Mouse (Mus musculus) heart, postnatal 0 days (tissue): ENCODE data around the gene Rbm17. TPM values are rescaled to one million over a fixed set of nuclear protein-coding genes. Genes with fewer than 3 reads are reported as not detected.

Source experiments
- ATAC-seq: fragments of 200-750 bp; cut with Nextera tagmentation; 2 replicates; pipeline ENCODE4 v1.8.0; 2017; ENCODE audit warnings: low read depth, moderate number of reproducible peaks, moderate library complexity; ENCODE audit not compliant: insufficient read depth
- DNase-seq: peaks from one replicate; pipeline ENCODE4 v3.0.0-alpha.2; 2016; ENCODE audit warnings: low spot score
- H3K27ac ChIP-seq: fragments of 300-500 bp; sonication (generic); 2 replicates; pipeline ENCODE4 v1.5.1; 2014; ENCODE audit warnings: low read depth, mild to moderate bottlenecking
- H3K27me3 ChIP-seq: fragments of 300-500 bp; sonication (generic); 2 replicates; pipeline ENCODE4 v1.6.1; 2014; ENCODE audit warnings: low read length, mixed read lengths; ENCODE audit not compliant: control insufficient read depth, insufficient read depth
- H3K36me3 ChIP-seq: fragments of 300-500 bp; sonication (generic); replicated peaks from 2 replicates; pipeline ENCODE4 v1.6.1; 2014; ENCODE audit warnings: low read length, mixed read lengths; ENCODE audit not compliant: control insufficient read depth, insufficient read depth
- H3K4me1 ChIP-seq: fragments of 300-500 bp; sonication (generic); 2 replicates; pipeline ENCODE4 v1.6.1; 2014; ENCODE audit warnings: antibody characterized with exemption; ENCODE audit not compliant: control insufficient read depth, insufficient read depth
- H3K4me2 ChIP-seq: fragments of 300-500 bp; sonication (generic); 2 replicates; pipeline ENCODE4 v1.6.1; 2014; ENCODE audit warnings: low read depth, mild to moderate bottlenecking, low read length, moderate library complexity
- H3K4me3 ChIP-seq: fragments of 300-500 bp; sonication (generic); 2 replicates; pipeline ENCODE4 v1.5.1; 2014; ENCODE audit warnings: low read depth, low read length
- H3K9ac ChIP-seq: fragments of 300-500 bp; sonication (generic); replicated peaks from 2 replicates; pipeline ENCODE4 v1.6.1; 2014; ENCODE audit warnings: low read depth, low read length, mixed read lengths
- H3K9me3 ChIP-seq: fragments of 300-500 bp; sonication (generic); replicated peaks from 2 replicates; pipeline ENCODE4 v1.6.1; 2016; ENCODE audit warnings: low read length; ENCODE audit not compliant: control insufficient read depth
- CTCF ChIP-seq: IDR thresholded peaks from 2 replicates; pipeline ENCODE4 v1.5.1; 2016; ENCODE audit warnings: antibody characterized with exemption, control low read depth, low read depth
- EP300 ChIP-seq: IDR thresholded peaks from 2 replicates; pipeline ENCODE4 v1.6.1; 2016; ENCODE audit warnings: antibody characterized with exemption, low read depth
- WGBS: fragments of 180-500 bp; shearing (Covaris S2); extraction: QIAGEN DNeasy Blood & Tissue Kit; methylation state at CpG from one replicate; pipeline ENCODE4 v1.1.7; 2014; 5-methylcytosine and 5-hydroxymethylcytosine counted together
- polyA plus RNA-seq: library from polyadenylated mRNA; unstranded; fragments of >200 nt; fragmentation: Nextera tagmentation; extraction: Ambion mirVana; gene quantifications from 2 replicates; pipeline ENCODE4 v1.2.1, GENCODE M21; 2015
- total RNA-seq: library from RNA; depleted of rRNA; stranded (reverse); fragments of >200 nt; gene quantifications from 2 replicates; pipeline ENCODE4 v1.2.3, GENCODE M21; 2014; ENCODE audit warnings: low replicate concordance; rRNA removed

The Rbm17 gene
- total RNA-seq (28.5 and 42.7 TPM in 2 replicates), polyA plus RNA-seq (58.3 and 61.0 TPM in 2 replicates)

- WGBS: 84% methylated on average over 5 of the region's 5 CpGs
- ATAC-seq: no peak
- TF ChIP-seq EP300 (no peak), CTCF (no peak)
- peak within 1 kb of the TSS; percentile 69 for H3K27ac ChIP-seq
- no peaks in the 10 kb centered on the region for H3K9me3 ChIP-seq
- peaks cover 8% of the 10 kb centered on the region; the same call in 1 of the 2 replicates for H3K4me1 ChIP-seq
- H3K4me3 ChIP-seq: peak within 1 kb of the TSS; percentile 83
- no peaks in the 10 kb centered on the region for H3K27me3 ChIP-seq
- peaks cover 16% of the 10 kb centered on the region for H3K36me3 ChIP-seq
- DNase-seq: no peak
- peak within 1 kb of the TSS; percentile 74 for H3K4me2 ChIP-seq
- H3K9ac ChIP-seq: peak within 1 kb of the TSS; percentile 91
Observed at GRCm38 (mm10) chr2:11604053-11604452, at the start of gene Rbm17. Gene Rbm17, minus strand, starts transcription at chr2:11604153.

- H3K4me3 ChIP-seq: no peak overlapping the region
- H3K36me3 ChIP-seq: no peaks in the 10 kb centered on the region
- DNase-seq (no peak), ATAC-seq (no peak)
- no peak overlapping the region for H3K4me2 ChIP-seq
- TF ChIP-seq EP300 (no peak), CTCF (no peak)
- no peak overlapping the region for H3K9ac ChIP-seq
- H3K27me3 ChIP-seq: no peaks in the 10 kb centered on the region
- H3K4me1 ChIP-seq: no peaks in the 10 kb centered on the region
- WGBS: 28% methylated on average over 6 of the region's 6 CpGs
- no peaks in the 10 kb centered on the region for H3K9me3 ChIP-seq
- no peak overlapping the region; the same call in 1 of the 2 replicates for H3K27ac ChIP-seq
Observed at GRCm38 (mm10) chr2:11653330-11653729, 49.4 kb upstream of the Rbm17 start.

DNA sequence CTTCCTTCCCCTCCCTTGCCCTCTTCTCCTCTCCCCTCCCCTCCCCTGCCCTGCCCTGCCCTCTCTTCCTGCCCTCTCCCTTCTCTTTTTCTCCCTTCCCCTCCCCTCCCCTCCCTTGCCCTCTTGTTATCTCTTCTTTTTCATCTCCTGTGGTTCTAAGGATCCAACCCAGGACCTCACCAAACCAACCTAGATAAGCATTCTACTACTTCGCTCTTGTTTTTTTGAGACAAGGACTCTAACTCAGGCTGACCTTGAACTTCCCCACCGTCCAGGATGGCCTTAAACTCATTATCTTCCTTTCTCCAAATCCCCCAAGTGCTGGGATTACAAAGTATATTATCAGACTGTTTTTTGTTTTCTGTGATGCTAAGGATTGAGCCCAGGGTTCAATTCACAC, 48.8 kb upstream of the Rbm17 start:
- Histone ChIP-seq H3K9ac (no peak overlapping the region), H3K36me3 (no peaks in the 10 kb centered on the region), H3K4me2 (no peak overlapping the region), H3K27me3 (no peaks in the 10 kb centered on the region), H3K4me1 (no peaks in the 10 kb centered on the region), H3K4me3 (no peak overlapping the region), H3K9me3 (no peaks in the 10 kb centered on the region), H3K27ac (no peak overlapping the region)
- TF ChIP-seq CTCF (no peak), EP300 (no peak)
- ATAC-seq (no peak), DNase-seq (no peak)
- 47% methylated on average over 2 of the region's 2 CpGs for WGBS

DNA sequence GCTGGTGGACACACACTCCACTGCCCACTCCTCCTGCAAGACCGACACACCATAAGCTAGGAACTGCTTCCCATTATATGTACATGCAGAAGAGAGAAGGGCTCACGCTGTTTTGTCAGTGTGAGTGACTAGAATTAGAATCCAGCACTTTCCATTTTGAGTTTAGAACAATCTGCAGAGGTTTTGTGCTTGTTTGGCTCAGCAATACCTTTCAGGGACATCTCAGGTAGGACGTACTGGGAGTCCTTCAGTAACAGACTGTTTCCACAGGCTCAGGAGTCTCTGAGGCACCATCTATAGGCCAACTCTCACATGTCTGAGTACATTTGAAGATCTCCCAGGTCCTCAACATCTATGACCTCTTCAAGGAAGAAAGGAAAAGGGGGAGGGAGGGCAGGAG, 48.2 kb upstream of the Rbm17 start:
- Histone ChIP-seq H3K4me2 (no peak overlapping the region), H3K36me3 (no peaks in the 10 kb centered on the region), H3K27me3 (no peaks in the 10 kb centered on the region), H3K4me3 (no peak overlapping the region), H3K27ac (no peak overlapping the region), H3K9me3 (no peaks in the 10 kb centered on the region), H3K9ac (no peak overlapping the region), H3K4me1 (no peaks in the 10 kb centered on the region)
- ATAC-seq (no peak), DNase-seq (no peak)
- TF ChIP-seq CTCF (no peak), EP300 (no peak)
- WGBS: 79% methylated on average over 3 of the region's 3 CpGs

- no peaks in the 10 kb centered on the region for H3K27me3 ChIP-seq
- H3K4me1 ChIP-seq: no peaks in the 10 kb centered on the region
- no peak overlapping the region for H3K27ac ChIP-seq
- DNase-seq: no peak
- no peaks in the 10 kb centered on the region for H3K36me3 ChIP-seq
- H3K4me2 ChIP-seq: no peak overlapping the region
- no peak overlapping the region for H3K4me3 ChIP-seq
- WGBS: 27% methylated on average over 3 of the region's 3 CpGs
- TF ChIP-seq CTCF (no peak), EP300 (no peak)
- no peak for ATAC-seq
- H3K9me3 ChIP-seq: no peaks in the 10 kb centered on the region
- no peak overlapping the region for H3K9ac ChIP-seq
Observed at GRCm38 (mm10) chr2:11651476-11651875, 47.5 kb upstream of the Rbm17 start.

- H3K27ac ChIP-seq: no peak overlapping the region
- WGBS: 82% methylated on average over 2 of the region's 2 CpGs
- H3K4me3 ChIP-seq: no peak overlapping the region
- H3K4me1 ChIP-seq: no peaks in the 10 kb centered on the region
- TF ChIP-seq CTCF: no peak
- TF ChIP-seq EP300: no peak
- ATAC-seq (no peak), DNase-seq (no peak)
- H3K9ac ChIP-seq: no peak overlapping the region
- H3K27me3 ChIP-seq: no peaks in the 10 kb centered on the region
- H3K36me3 ChIP-seq: no peaks in the 10 kb centered on the region
- H3K9me3 ChIP-seq: no peaks in the 10 kb centered on the region
- H3K4me2 ChIP-seq: no peak overlapping the region
Observed at GRCm38 (mm10) chr2:11645297-11645696, 41.3 kb upstream of the Rbm17 start.
